Mouse (Mus musculus): ENCODE measurements around the gene Taar7a. TPM values are rescaled to one million over a fixed set of nuclear protein-coding genes. Genes with fewer than 3 reads are reported as not detected.

Gene Taar7a
- total and polyA plus RNA-seq, 3 experiments, result not detected

- peaks cover 3% of the 10 kb centered on the region for H3K27me3 ChIP-seq (ENCODE audit: insufficient read depth, low read length)
- no peaks in the 10 kb centered on the region for H3K36me3 ChIP-seq (replicated peaks)
- DNase-seq (ENCODE audit: low spot score), result no peak
- H3K9me3 ChIP-seq (replicated peaks), result no peaks in the 10 kb centered on the region
- no peak for TF ChIP-seq TAL1 (conservative IDR thresholded peaks at IDR 0.05; ENCODE audit: low read depth, low read length)
- no peak for TF ChIP-seq GATA1 (IDR thresholded peaks at IDR 0.05; ENCODE audit: borderline replicate concordance, low read length)
- TF ChIP-seq GATA2 (IDR thresholded peaks at IDR 0.05; ENCODE audit: borderline replicate concordance, low read depth, low read length), result no peak
- no peak for TF ChIP-seq CTCF (IDR thresholded peaks at IDR 0.05; ENCODE audit: low read depth, low read length)
- no peak for TF ChIP-seq POLR2AphosphoS5 (IDR thresholded peaks at IDR 0.05; ENCODE audit: insufficient replicate concordance, low read depth, low read length)
- no peaks in the 10 kb centered on the region for H3K4me1 ChIP-seq (ENCODE audit: insufficient read depth, low read depth, low read length)
- no peak overlapping the region for H3K4me3 ChIP-seq (ENCODE audit: low read depth, low read length)
- ATAC-seq (ENCODE audit: extremely low read depth, insufficient number of reproducible peaks, low FRiP score, poor library complexity, severe bottlenecking), result no peak
Measured at GRCm38 (mm10) chr10:24007034-24007433, 13.8 kb upstream of the Taar7a start.

- DNase-seq (ENCODE audit: low spot score) (no peak), ATAC-seq (ENCODE audit: extremely low read depth, insufficient number of reproducible peaks, low FRiP score, poor library complexity, severe bottlenecking) (no peak)
- Histone ChIP-seq H3K9me3 (replicated peaks) (no peaks in the 10 kb centered on the region), H3K27me3 (ENCODE audit: insufficient read depth, low read length) (peaks cover 3% of the 10 kb centered on the region), H3K4me1 (ENCODE audit: insufficient read depth, low read depth, low read length) (no peaks in the 10 kb centered on the region), H3K4me3 (ENCODE audit: low read depth, low read length) (no peak overlapping the region), H3K36me3 (replicated peaks) (no peaks in the 10 kb centered on the region)
- no peak for TF ChIP-seq GATA1 (IDR thresholded peaks at IDR 0.05; ENCODE audit: borderline replicate concordance, low read length)
- no peak for TF ChIP-seq POLR2AphosphoS5 (IDR thresholded peaks at IDR 0.05; ENCODE audit: insufficient replicate concordance, low read depth, low read length)
- TF ChIP-seq CTCF (IDR thresholded peaks at IDR 0.05; ENCODE audit: low read depth, low read length), result no peak
- no peak for TF ChIP-seq TAL1 (conservative IDR thresholded peaks at IDR 0.05; ENCODE audit: low read depth, low read length)
- TF ChIP-seq GATA2 (IDR thresholded peaks at IDR 0.05; ENCODE audit: borderline replicate concordance, low read depth, low read length), result no peak
Measured at GRCm38 (mm10) chr10:24006442-24006841, 13.2 kb upstream of the Taar7a start.

- no peak for TF ChIP-seq CTCF (IDR thresholded peaks at IDR 0.05; ENCODE audit: low read depth, low read length)
- TF ChIP-seq TAL1 (conservative IDR thresholded peaks at IDR 0.05; ENCODE audit: low read depth, low read length), result no peak
- no peak for TF ChIP-seq POLR2AphosphoS5 (IDR thresholded peaks at IDR 0.05; ENCODE audit: insufficient replicate concordance, low read depth, low read length)
- TF ChIP-seq GATA2 (IDR thresholded peaks at IDR 0.05; ENCODE audit: borderline replicate concordance, low read depth, low read length), result no peak
- no peak for TF ChIP-seq GATA1 (IDR thresholded peaks at IDR 0.05; ENCODE audit: borderline replicate concordance, low read length)
- H3K4me1 ChIP-seq (ENCODE audit: insufficient read depth, low read depth, low read length), result no peaks in the 10 kb centered on the region
- no peak for ATAC-seq (ENCODE audit: extremely low read depth, insufficient number of reproducible peaks, low FRiP score, poor library complexity, severe bottlenecking)
- H3K4me3 ChIP-seq (ENCODE audit: low read depth, low read length), result no peak within 1 kb of the TSS
- H3K36me3 ChIP-seq (replicated peaks), result no peaks in the 10 kb centered on the region
- no peaks in the 10 kb centered on the region for H3K9me3 ChIP-seq (replicated peaks)
- H3K27me3 ChIP-seq (ENCODE audit: insufficient read depth, low read length), result no peaks in the 10 kb centered on the region; the same call in 1 of the 2 replicates
- no peak for DNase-seq (ENCODE audit: low spot score)
Measured at GRCm38 (mm10) chr10:23999639-24000038, 6.4 kb upstream of the Taar7a start, which contains the start of gene Taar7b. TSS of gene Taar7b (plus strand) at chr10:23999939.

GRCm38 (mm10) chr10:23986419-23986818, 6.9 kb downstream of the Taar7a start:
- no peak for TF ChIP-seq TAL1 (conservative IDR thresholded peaks at IDR 0.05; ENCODE audit: low read depth, low read length)
- TF ChIP-seq GATA1 (IDR thresholded peaks at IDR 0.05; ENCODE audit: borderline replicate concordance, low read length), result no peak
- no peak for TF ChIP-seq POLR2AphosphoS5 (IDR thresholded peaks at IDR 0.05; ENCODE audit: insufficient replicate concordance, low read depth, low read length)
- TF ChIP-seq CTCF (IDR thresholded peaks at IDR 0.05; ENCODE audit: low read depth, low read length), result no peak
- TF ChIP-seq GATA2 (IDR thresholded peaks at IDR 0.05; ENCODE audit: borderline replicate concordance, low read depth, low read length), result no peak
- no peak for ATAC-seq (ENCODE audit: extremely low read depth, insufficient number of reproducible peaks, low FRiP score, poor library complexity, severe bottlenecking)

GRCm38 (mm10) chr10:23985546-23985945, 7.7 kb downstream of the Taar7a start, which contains the start of gene Taar6:
TSS of gene Taar6 (minus strand) at chr10:23985646.
- TF ChIP-seq CTCF (IDR thresholded peaks at IDR 0.05; ENCODE audit: low read depth, low read length) (no peak), GATA1 (IDR thresholded peaks at IDR 0.05; ENCODE audit: borderline replicate concordance, low read length) (no peak)
- Histone ChIP-seq H3K4me3 (ENCODE audit: low read depth, low read length) (no peak within 1 kb of the TSS), H3K27me3 (ENCODE audit: insufficient read depth, low read length) (no peaks in the 10 kb centered on the region), H3K36me3 (replicated peaks) (no peaks in the 10 kb centered on the region), H3K4me1 (ENCODE audit: insufficient read depth, low read depth, low read length) (no peaks in the 10 kb centered on the region), H3K9me3 (replicated peaks) (no peaks in the 10 kb centered on the region)
- DNase-seq (ENCODE audit: low spot score) (no peak), ATAC-seq (ENCODE audit: extremely low read depth, insufficient number of reproducible peaks, low FRiP score, poor library complexity, severe bottlenecking) (no peak)

More at GRCm38 (mm10) chr10:23986419-23986818, 6.9 kb downstream of the Taar7a start:
- Histone ChIP-seq H3K36me3 (replicated peaks) (no peaks in the 10 kb centered on the region), H3K4me1 (ENCODE audit: insufficient read depth, low read depth, low read length) (no peaks in the 10 kb centered on the region), H3K4me3 (ENCODE audit: low read depth, low read length) (no peak overlapping the region), H3K9me3 (replicated peaks) (no peaks in the 10 kb centered on the region), H3K27me3 (ENCODE audit: insufficient read depth, low read length) (no peaks in the 10 kb centered on the region)
- DNase-seq (ENCODE audit: low spot score), result no peak

- TF ChIP-seq TAL1 (conservative IDR thresholded peaks at IDR 0.05; ENCODE audit: low read depth, low read length) (no peak), CTCF (IDR thresholded peaks at IDR 0.05; ENCODE audit: low read depth, low read length) (peak; percentile 3; the same call in 1 of the 2 replicates)
- ATAC-seq (ENCODE audit: extremely low read depth, insufficient number of reproducible peaks, low FRiP score, poor library complexity, severe bottlenecking) (no peak), DNase-seq (ENCODE audit: low spot score) (peak; percentile 13)
- H3K4me1 ChIP-seq (ENCODE audit: insufficient read depth, low read depth, low read length), result no peaks in the 10 kb centered on the region
- no peak overlapping the region for H3K4me3 ChIP-seq (ENCODE audit: low read depth, low read length)
- no peaks in the 10 kb centered on the region for H3K9me3 ChIP-seq (replicated peaks)
- H3K36me3 ChIP-seq (replicated peaks), result no peaks in the 10 kb centered on the region
- no peaks in the 10 kb centered on the region for H3K27me3 ChIP-seq (ENCODE audit: insufficient read depth, low read length)
Measured at GRCm38 (mm10) chr10:23978901-23979705, 14.2 kb downstream of the Taar7a start.
